Mouse (Mus musculus): ENCODE measurements around the gene Chdh. TPM values are rescaled to one million over a fixed set of nuclear protein-coding genes. Genes with fewer than 3 reads are reported as not detected.

Chdh gene
- polyA plus RNA-seq, 1 experiment from 2014 or later = 2.5 TPM

DNA sequence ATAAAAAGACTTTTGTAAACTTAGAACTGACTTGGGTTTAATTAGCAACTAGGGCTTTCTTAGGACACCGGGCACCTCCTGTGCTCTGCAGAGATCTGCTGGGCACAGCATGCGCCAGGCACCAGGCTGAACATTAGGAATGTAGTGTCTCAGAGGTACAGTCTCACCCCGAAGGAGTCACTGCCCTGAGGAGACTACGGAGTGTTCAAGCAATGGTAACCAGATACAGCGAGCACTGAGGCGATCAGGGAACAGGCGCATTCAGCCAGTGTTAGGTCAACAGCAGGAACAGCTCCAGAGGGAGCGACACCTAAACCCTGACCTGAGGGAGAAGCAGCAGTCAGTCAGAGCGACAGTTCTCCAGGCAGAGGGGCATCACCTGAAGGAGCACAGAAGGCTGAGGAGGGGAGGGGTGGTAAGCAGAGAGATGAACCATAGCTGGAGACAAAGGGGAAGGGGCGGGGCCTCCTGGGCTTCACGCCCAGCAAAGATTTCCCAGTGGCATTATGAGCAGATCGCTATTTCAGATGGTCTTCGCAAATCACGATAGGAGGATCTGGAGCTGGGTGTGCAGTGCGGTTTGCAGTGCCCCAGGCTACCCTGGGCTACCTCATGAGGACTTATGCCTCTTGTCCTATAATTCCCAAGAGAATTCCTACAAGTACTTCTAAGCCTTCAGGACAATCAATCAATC lies 69.4 kb downstream of the Chdh start:
- Histone ChIP-seq H3K9ac (replicated peaks; ENCODE audit: low read length) (no peak overlapping the region), H3K36me3 (ENCODE audit: insufficient read depth, low read length) (no peaks in the 10 kb centered on the region), H3K27ac (ENCODE audit: low read length) (no peak overlapping the region), H3K4me1 (ENCODE audit: insufficient read depth, low read length) (no peaks in the 10 kb centered on the region), H3K9me3 (ENCODE audit: low read length) (no peaks in the 10 kb centered on the region), H3K4me3 (ENCODE audit: low read length) (0 out of 2 replicates have a peak overlapping the region, but pooled peaks have one; percentile 2), H3K4me2 (replicated peaks; ENCODE audit: low read depth, low read length) (peak overlapping the region; percentile 44; the same call in 1 of the 2 replicates), H3K27me3 (ENCODE audit: insufficient read depth, low read length) (no peaks in the 10 kb centered on the region)
- ATAC-seq (ENCODE audit: low FRiP score, low TSS enrichment) = peak; percentile 89
- 45% methylated on average over 15 of the region's 15 CpGs for WGBS

DNA sequence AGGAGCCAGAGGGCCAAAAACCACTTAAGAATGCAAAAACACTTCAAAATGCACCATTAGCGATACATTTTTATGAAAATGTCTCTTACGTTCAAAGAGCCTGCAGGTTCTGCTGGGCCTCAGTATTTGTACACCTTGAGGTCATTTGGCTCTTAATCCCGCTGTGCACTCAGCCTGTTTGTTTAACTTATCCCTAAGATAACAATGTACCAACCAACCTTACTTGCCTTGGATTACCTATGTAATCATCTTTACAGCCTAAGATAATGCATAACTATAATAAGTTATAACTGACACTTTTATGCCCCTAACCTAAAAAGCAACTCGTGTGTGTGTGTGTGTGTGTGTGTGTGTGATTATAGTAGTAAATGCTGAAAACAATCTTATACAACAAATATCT lies 70.9 kb downstream of the Chdh start:
- Histone ChIP-seq H3K9me3 (ENCODE audit: low read length) (no peaks in the 10 kb centered on the region), H3K9ac (replicated peaks; ENCODE audit: low read length) (no peak overlapping the region), H3K4me2 (replicated peaks; ENCODE audit: low read depth, low read length) (no peak overlapping the region), H3K27me3 (ENCODE audit: insufficient read depth, low read length) (no peaks in the 10 kb centered on the region), H3K4me1 (ENCODE audit: insufficient read depth, low read length) (no peaks in the 10 kb centered on the region), H3K36me3 (ENCODE audit: insufficient read depth, low read length) (no peaks in the 10 kb centered on the region), H3K27ac (ENCODE audit: low read length) (no peak overlapping the region), H3K4me3 (ENCODE audit: low read length) (no peak overlapping the region)
- no peak for ATAC-seq (ENCODE audit: low FRiP score, low TSS enrichment)
- 69% methylated on average over 4 of the region's 4 CpGs for WGBS

Small RNA genes lying within 50 kb of the gene (microRNA-seq; reads per million reads assigned to microRNA genes)
- gene Mir6947 = not detected

Other genes with a start within 250 kb of the Chdh start
- gene Selenok, start 40.7 kb upstream of the Chdh start, polyA plus RNA-seq (2015; fragmentation: Nextera tagmentation; extraction: Ambion mirVana) = 260 and 268 TPM in 2 replicates
- gene Actr8, start 30.7 kb upstream of the Chdh start, polyA plus RNA-seq (2015; fragmentation: Nextera tagmentation; extraction: Ambion mirVana) = 75.5 and 83.8 TPM in 2 replicates
- gene Il17rb, start 127 bp upstream of the Chdh start, polyA plus RNA-seq (2015; fragmentation: Nextera tagmentation; extraction: Ambion mirVana) = 0.79 and 1.0 TPM in 2 replicates